Mouse (Mus musculus): Measurements from ENCODE around the gene Smpd2. TPM values are rescaled to one million over a fixed set of nuclear protein-coding genes. Genes with fewer than 3 reads are reported as not detected.

Smpd2 gene
- 40.6 and 49.8 TPM in 2 replicates for polyA plus RNA-seq (2015; fragmentation: Nextera tagmentation; extraction: Ambion mirVana)

GRCm38 (mm10) chr10:41489708-41490517 lies at the start of gene Smpd2, which contains the start of gene Ppil6:
Gene Smpd2 (minus strand): TSS chr10:41490369.
Gene Ppil6 (plus strand): TSS chr10:41490439.
- Histone ChIP-seq H3K9me3 (replicated peaks) (no peaks in the 10 kb centered on the region), H3K27ac (0 out of 2 replicates have a peak within 1 kb of the TSS, but pooled peaks have one; percentile 10), H3K4me1 (peaks cover 25% of the 10 kb centered on the region), H3K4me2 (peak within 1 kb of the TSS; percentile 97), H3K9ac (peak within 1 kb of the TSS; percentile 71), H3K4me3 (peak within 1 kb of the TSS; percentile 61), H3K27me3 (no peaks in the 10 kb centered on the region), H3K36me3 (ENCODE audit: poor library complexity, severe bottlenecking) (peaks cover 34% of the 10 kb centered on the region)
- 1% methylated on average over 49 of the region's 50 CpGs for WGBS
- peak; percentile 97 for ATAC-seq

- 97% methylated on average over 4 of the region's 4 CpGs for WGBS
These were observed 48.8 kb upstream of the Smpd2 start for GRCm38 (mm10) chr10:41538986-41539385.

GRCm38 (mm10) chr10:41537983-41538330 lies 47.8 kb upstream of the Smpd2 start:
- H3K9me3 ChIP-seq (replicated peaks): no peaks in the 10 kb centered on the region
- H3K4me2 ChIP-seq: no peak overlapping the region
- no peaks in the 10 kb centered on the region for H3K27me3 ChIP-seq
- peaks cover 51% of the 10 kb centered on the region for H3K36me3 ChIP-seq (ENCODE audit: poor library complexity, severe bottlenecking)
- 94% methylated on average over 3 of the region's 3 CpGs for WGBS
- H3K4me1 ChIP-seq: no peaks in the 10 kb centered on the region
- no peak overlapping the region for H3K27ac ChIP-seq
- H3K4me3 ChIP-seq: no peak overlapping the region
- no peak overlapping the region for H3K9ac ChIP-seq
- ATAC-seq: no peak

More at GRCm38 (mm10) chr10:41538986-41539385, 48.8 kb upstream of the Smpd2 start:
- no peak overlapping the region for H3K9ac ChIP-seq
- H3K4me1 ChIP-seq: peaks cover 2% of the 10 kb centered on the region
- no peak overlapping the region for H3K4me2 ChIP-seq
- H3K27ac ChIP-seq: no peak overlapping the region
- ATAC-seq: no peak
- no peaks in the 10 kb centered on the region for H3K9me3 ChIP-seq (replicated peaks)
- H3K27me3 ChIP-seq: no peaks in the 10 kb centered on the region
- H3K4me3 ChIP-seq: no peak overlapping the region
- H3K36me3 ChIP-seq (ENCODE audit: poor library complexity, severe bottlenecking): peaks cover 40% of the 10 kb centered on the region

- Histone ChIP-seq H3K27me3 (no peaks in the 10 kb centered on the region), H3K36me3 (ENCODE audit: poor library complexity, severe bottlenecking) (peaks cover 56% of the 10 kb centered on the region), H3K4me3 (no peak overlapping the region), H3K4me1 (no peaks in the 10 kb centered on the region), H3K4me2 (no peak overlapping the region), H3K9me3 (replicated peaks) (no peaks in the 10 kb centered on the region), H3K9ac (no peak overlapping the region), H3K27ac (no peak overlapping the region)
- 40% methylated on average over 4 of the region's 4 CpGs for WGBS
- no peak for ATAC-seq
These were observed 47.2 kb upstream of the Smpd2 start for GRCm38 (mm10) chr10:41537226-41537982.

- Histone ChIP-seq H3K36me3 (ENCODE audit: poor library complexity, severe bottlenecking) (peaks cover 57% of the 10 kb centered on the region), H3K27ac (no peak overlapping the region), H3K4me1 (no peaks in the 10 kb centered on the region), H3K27me3 (no peaks in the 10 kb centered on the region), H3K4me2 (no peak overlapping the region), H3K9me3 (replicated peaks) (no peaks in the 10 kb centered on the region), H3K4me3 (no peak overlapping the region), H3K9ac (no peak overlapping the region)
- 95% methylated on average over 1 of the region's 1 CpGs for WGBS
- ATAC-seq: no peak
These were observed 46.5 kb upstream of the Smpd2 start for GRCm38 (mm10) chr10:41536714-41537113.

GRCm38 (mm10) chr10:41535991-41536390 lies 45.8 kb upstream of the Smpd2 start:
- 94% methylated on average over 2 of the region's 2 CpGs for WGBS

GRCm38 (mm10) chr10:41529972-41530371 lies 39.8 kb upstream of the Smpd2 start:
- Histone ChIP-seq H3K9ac (no peak overlapping the region), H3K27ac (no peak overlapping the region), H3K4me1 (0 out of 2 replicates have a peak, but pooled peaks cover 4% of the 10 kb centered on the region), H3K36me3 (ENCODE audit: poor library complexity, severe bottlenecking) (peaks cover 78% of the 10 kb centered on the region), H3K4me3 (no peak overlapping the region), H3K27me3 (no peaks in the 10 kb centered on the region), H3K9me3 (replicated peaks) (no peaks in the 10 kb centered on the region), H3K4me2 (no peak overlapping the region)
- 91% methylated on average over 5 of the region's 5 CpGs for WGBS
- no peak for ATAC-seq

More at GRCm38 (mm10) chr10:41535991-41536390, 45.8 kb upstream of the Smpd2 start:
- Histone ChIP-seq H3K9me3 (replicated peaks) (no peaks in the 10 kb centered on the region), H3K27ac (no peak overlapping the region), H3K27me3 (no peaks in the 10 kb centered on the region), H3K4me2 (no peak overlapping the region), H3K4me3 (no peak overlapping the region), H3K4me1 (no peaks in the 10 kb centered on the region), H3K9ac (no peak overlapping the region), H3K36me3 (ENCODE audit: poor library complexity, severe bottlenecking) (peaks cover 64% of the 10 kb centered on the region)
- ATAC-seq: no peak

GRCm38 (mm10) chr10:41525696-41526095 lies 35.5 kb upstream of the Smpd2 start:
- H3K27ac ChIP-seq: no peak overlapping the region
- WGBS: 57% methylated on average over 1 of the region's 1 CpGs

GRCm38 (mm10) chr10:41523386-41523785 lies 33.2 kb upstream of the Smpd2 start:
- no peaks in the 10 kb centered on the region for H3K9me3 ChIP-seq (replicated peaks)
- no peaks in the 10 kb centered on the region for H3K27me3 ChIP-seq
- 86% methylated on average over 3 of the region's 3 CpGs for WGBS
- no peak overlapping the region for H3K4me3 ChIP-seq
- H3K27ac ChIP-seq: no peak overlapping the region
- peaks cover 39% of the 10 kb centered on the region for H3K36me3 ChIP-seq (ENCODE audit: poor library complexity, severe bottlenecking)
- no peak overlapping the region for H3K4me2 ChIP-seq
- no peak for ATAC-seq
- peaks cover 35% of the 10 kb centered on the region for H3K4me1 ChIP-seq
- no peak overlapping the region for H3K9ac ChIP-seq

More at GRCm38 (mm10) chr10:41525696-41526095, 35.5 kb upstream of the Smpd2 start:
- Histone ChIP-seq H3K4me2 (no peak overlapping the region), H3K9me3 (replicated peaks) (no peaks in the 10 kb centered on the region), H3K4me3 (no peak overlapping the region), H3K27me3 (no peaks in the 10 kb centered on the region), H3K4me1 (peaks cover 32% of the 10 kb centered on the region), H3K9ac (no peak overlapping the region), H3K36me3 (ENCODE audit: poor library complexity, severe bottlenecking) (peaks cover 60% of the 10 kb centered on the region)
- ATAC-seq: no peak

- Histone ChIP-seq H3K9me3 (replicated peaks) (no peaks in the 10 kb centered on the region), H3K27ac (no peak overlapping the region), H3K27me3 (no peaks in the 10 kb centered on the region), H3K4me2 (peak overlapping the region; percentile 82), H3K4me3 (peak overlapping the region; percentile 73), H3K9ac (peak overlapping the region; percentile 87), H3K4me1 (peaks cover 33% of the 10 kb centered on the region), H3K36me3 (ENCODE audit: poor library complexity, severe bottlenecking) (peaks cover 20% of the 10 kb centered on the region)
- ATAC-seq: no peak
- 5% methylated on average over 5 of the region's 5 CpGs for whole genome bisulfite sequencing
These were observed 30.2 kb upstream of the Smpd2 start for GRCm38 (mm10) chr10:41520410-41520673.

- ATAC-seq: no peak; the same call in 1 of the 2 replicates
- Histone ChIP-seq H3K36me3 (ENCODE audit: poor library complexity, severe bottlenecking) (peaks cover 17% of the 10 kb centered on the region), H3K27ac (peak overlapping the region; percentile 97), H3K9me3 (replicated peaks) (no peaks in the 10 kb centered on the region), H3K9ac (peak overlapping the region; percentile 87), H3K4me2 (peak overlapping the region; percentile 82), H3K27me3 (no peaks in the 10 kb centered on the region), H3K4me3 (peak overlapping the region; percentile 73), H3K4me1 (peaks cover 31% of the 10 kb centered on the region)
- under 1% methylated on average over 65 of the region's 65 CpGs for WGBS
These were observed 29.7 kb upstream of the Smpd2 start for GRCm38 (mm10) chr10:41519640-41520409.
